Mouse (Mus musculus) kidney, embryonic 16.5 days (tissue): ENCODE data around the gene Capn5. TPM values are rescaled to one million over a fixed set of nuclear protein-coding genes. Genes with fewer than 3 reads are reported as not detected.

Experiments
- ATAC-seq: fragments of 200-750 bp; cut with Nextera tagmentation; 2 replicates; pipeline ENCODE4 v1.8.0; 2017; ENCODE audit warnings: moderate TSS enrichment; ENCODE audit not compliant: low FRiP score, low TSS enrichment
- H3K27ac ChIP-seq: fragments of 300-500 bp; sonication (generic); 2 replicates; pipeline ENCODE4 v1.5.1; 2014; ENCODE audit warnings: low read length
- H3K27me3 ChIP-seq: fragments of 300-500 bp; sonication (generic); 2 replicates; pipeline ENCODE4 v1.6.1; 2014; ENCODE audit warnings: low read length, control low read depth, mixed read lengths; ENCODE audit not compliant: insufficient read depth
- H3K36me3 ChIP-seq: fragments of 300-500 bp; sonication (generic); 2 replicates; pipeline ENCODE4 v1.6.1; 2014; ENCODE audit warnings: low read length, control low read depth, mixed read lengths; ENCODE audit not compliant: insufficient read depth
- H3K4me1 ChIP-seq: fragments of 300-500 bp; sonication (generic); 2 replicates; pipeline ENCODE4 v1.6.1; 2014; ENCODE audit warnings: low read length, control low read depth, mixed read lengths; ENCODE audit not compliant: insufficient read depth
- H3K4me2 ChIP-seq: fragments of 300-500 bp; sonication (generic); replicated peaks from 2 replicates; pipeline ENCODE4 v1.6.1; 2014; ENCODE audit warnings: low read depth, low read length
- H3K4me3 ChIP-seq: fragments of 300-500 bp; sonication (generic); 2 replicates; pipeline ENCODE4 v1.5.1; 2014; ENCODE audit warnings: mild to moderate bottlenecking, low read length
- H3K9ac ChIP-seq: fragments of 300-500 bp; sonication (generic); replicated peaks from 2 replicates; pipeline ENCODE4 v1.6.1; 2014; ENCODE audit warnings: low read length
- H3K9me3 ChIP-seq: fragments of 300-500 bp; sonication (generic); 2 replicates; pipeline ENCODE4 v1.6.1; 2016; ENCODE audit warnings: low read length, control low read depth
- WGBS: fragments of 180-500 bp; shearing (Covaris S2); extraction: QIAGEN DNeasy Blood & Tissue Kit; methylation state at CpG from one replicate; pipeline ENCODE4 v1.1.7; 2014; 5-methylcytosine and 5-hydroxymethylcytosine counted together
- polyA plus RNA-seq: library from polyadenylated mRNA; unstranded; fragments of >200 nt; fragmentation: Nextera tagmentation; extraction: Ambion mirVana; gene quantifications from 2 replicates; pipeline ENCODE4 v1.2.1, GENCODE M21; 2015

Capn5 gene
- polyA plus RNA-seq, 1 experiment from 2014 or later: 17.4 TPM

- Histone ChIP-seq H3K4me1 (peaks cover 39% of the 10 kb centered on the region), H3K36me3 (no peaks in the 10 kb centered on the region), H3K9ac (no peak overlapping the region), H3K27ac (peak overlapping the region; percentile 6), H3K4me2 (no peak overlapping the region), H3K4me3 (no peak overlapping the region), H3K27me3 (no peaks in the 10 kb centered on the region), H3K9me3 (no peaks in the 10 kb centered on the region)
- 23% methylated on average over 8 of the region's 8 CpGs for WGBS
- peak; percentile 64; the same call in 1 of the 2 replicates for ATAC-seq
Measured at GRCm38 (mm10) chr7:98142247-98142646, 35.8 kb downstream of the Capn5 start.

- H3K27ac ChIP-seq: peak overlapping the region; percentile 6; the same call in 1 of the 2 replicates
- no peaks in the 10 kb centered on the region for H3K36me3 ChIP-seq
- no peaks in the 10 kb centered on the region for H3K27me3 ChIP-seq
- H3K9me3 ChIP-seq: no peaks in the 10 kb centered on the region
- 66% methylated on average over 3 of the region's 3 CpGs for WGBS
- H3K4me3 ChIP-seq: no peak overlapping the region
- H3K4me2 ChIP-seq: no peak overlapping the region
- 0 out of 2 replicates have a peak, but pooled peaks have one; percentile 21 for ATAC-seq
- H3K4me1 ChIP-seq: peaks cover 35% of the 10 kb centered on the region
- no peak overlapping the region for H3K9ac ChIP-seq
Measured at GRCm38 (mm10) chr7:98141206-98141605, 36.9 kb downstream of the Capn5 start.

- H3K9me3 ChIP-seq: no peaks in the 10 kb centered on the region
- no peaks in the 10 kb centered on the region for H3K36me3 ChIP-seq
- ATAC-seq: no peak
- 30% methylated on average over 2 of the region's 2 CpGs for WGBS
- no peaks in the 10 kb centered on the region for H3K27me3 ChIP-seq
- no peak overlapping the region for H3K27ac ChIP-seq
- H3K9ac ChIP-seq: no peak overlapping the region
- peaks cover 35% of the 10 kb centered on the region for H3K4me1 ChIP-seq
- no peak overlapping the region for H3K4me2 ChIP-seq
- no peak overlapping the region for H3K4me3 ChIP-seq
Measured at GRCm38 (mm10) chr7:98140597-98140996, 37.5 kb downstream of the Capn5 start.

- H3K27ac ChIP-seq: no peak overlapping the region
- no peak for ATAC-seq
- no peak overlapping the region for H3K4me3 ChIP-seq
- peaks cover 35% of the 10 kb centered on the region for H3K4me1 ChIP-seq
- H3K9me3 ChIP-seq: no peaks in the 10 kb centered on the region
- H3K4me2 ChIP-seq: no peak overlapping the region
- WGBS: 21% methylated on average over 9 of the region's 9 CpGs
- peaks cover 8% of the 10 kb centered on the region; the same call in 1 of the 2 replicates for H3K36me3 ChIP-seq
- H3K27me3 ChIP-seq: no peaks in the 10 kb centered on the region
- H3K9ac ChIP-seq: no peak overlapping the region
Measured at GRCm38 (mm10) chr7:98139216-98139615, 38.9 kb downstream of the Capn5 start.

GRCm38 (mm10) chr7:98137995-98138394 lies 40.1 kb downstream of the Capn5 start:
- H3K27ac ChIP-seq: no peak overlapping the region
- H3K9me3 ChIP-seq: no peaks in the 10 kb centered on the region
- 52% methylated on average over 2 of the region's 2 CpGs for WGBS
- H3K4me3 ChIP-seq: no peak overlapping the region
- no peak overlapping the region for H3K9ac ChIP-seq
- H3K4me2 ChIP-seq: no peak overlapping the region
- H3K4me1 ChIP-seq: peaks cover 31% of the 10 kb centered on the region
- peaks cover 8% of the 10 kb centered on the region; the same call in 1 of the 2 replicates for H3K36me3 ChIP-seq
- no peaks in the 10 kb centered on the region for H3K27me3 ChIP-seq
- no peak for ATAC-seq

- Histone ChIP-seq H3K4me2 (no peak overlapping the region), H3K27me3 (no peaks in the 10 kb centered on the region), H3K9ac (no peak overlapping the region), H3K4me3 (no peak overlapping the region), H3K9me3 (no peaks in the 10 kb centered on the region), H3K27ac (no peak overlapping the region), H3K4me1 (peaks cover 28% of the 10 kb centered on the region), H3K36me3 (peaks cover 8% of the 10 kb centered on the region; the same call in 1 of the 2 replicates)
- ATAC-seq: no peak
- WGBS: 54% methylated on average over 3 of the region's 3 CpGs
Measured at GRCm38 (mm10) chr7:98137583-98137982, 40.5 kb downstream of the Capn5 start.

GRCm38 (mm10) chr7:98131751-98132150 lies 46.3 kb downstream of the Capn5 start:
- Histone ChIP-seq H3K27me3 (no peaks in the 10 kb centered on the region), H3K4me2 (no peak overlapping the region), H3K27ac (no peak overlapping the region), H3K9ac (no peak overlapping the region), H3K4me1 (no peaks in the 10 kb centered on the region), H3K9me3 (no peaks in the 10 kb centered on the region), H3K36me3 (peaks cover 10% of the 10 kb centered on the region; the same call in 1 of the 2 replicates), H3K4me3 (no peak overlapping the region)
- ATAC-seq: no peak
- WGBS: 96% methylated on average over 8 of the region's 8 CpGs

GRCm38 (mm10) chr7:98125473-98125872 lies 52.6 kb downstream of the Capn5 start:
- 29% methylated on average over 5 of the region's 5 CpGs for WGBS
- Histone ChIP-seq H3K36me3 (0 out of 2 replicates have a peak, but pooled peaks cover 3% of the 10 kb centered on the region), H3K9ac (no peak overlapping the region), H3K4me2 (no peak overlapping the region), H3K27me3 (no peaks in the 10 kb centered on the region), H3K27ac (no peak overlapping the region), H3K4me1 (0 out of 2 replicates have a peak, but pooled peaks cover 1% of the 10 kb centered on the region), H3K9me3 (no peaks in the 10 kb centered on the region), H3K4me3 (no peak overlapping the region)
- no peak for ATAC-seq

GRCm38 (mm10) chr7:98124701-98125100 lies 53.4 kb downstream of the Capn5 start:
- H3K4me3 ChIP-seq: no peak overlapping the region
- no peaks in the 10 kb centered on the region for H3K9me3 ChIP-seq
- H3K4me1 ChIP-seq: 0 out of 2 replicates have a peak, but pooled peaks cover 3% of the 10 kb centered on the region
- 50% methylated on average over 5 of the region's 5 CpGs for WGBS
- 0 out of 2 replicates have a peak, but pooled peaks cover 3% of the 10 kb centered on the region for H3K36me3 ChIP-seq
- ATAC-seq: no peak
- no peak overlapping the region for H3K27ac ChIP-seq
- H3K4me2 ChIP-seq: no peak overlapping the region
- H3K27me3 ChIP-seq: no peaks in the 10 kb centered on the region
- no peak overlapping the region for H3K9ac ChIP-seq

GRCm38 (mm10) chr7:98121673-98122072 lies 56.4 kb downstream of the Capn5 start:
- no peak for ATAC-seq
- Histone ChIP-seq H3K27me3 (no peaks in the 10 kb centered on the region), H3K9me3 (no peaks in the 10 kb centered on the region), H3K4me1 (peaks cover 16% of the 10 kb centered on the region), H3K4me3 (no peak overlapping the region), H3K36me3 (no peaks in the 10 kb centered on the region), H3K9ac (no peak overlapping the region), H3K4me2 (no peak overlapping the region), H3K27ac (no peak overlapping the region)
- 75% methylated on average over 8 of the region's 8 CpGs for WGBS
